Mouse (Mus musculus): ENCODE results near the gene Stard8.
"Not testable (repeated sequence)": the region's sequence is repeated elsewhere in the genome, so short reads cannot be mapped to it uniquely, and the experiment has no call there.

Gene Stard8

GRCm38 (mm10) chrX:99003046-99003445 lies at the start of gene Stard8:
Gene Stard8 (plus strand): TSS chrX:99003248.
- DNase-seq (ENCODE audit: low spot score): no peak

GRCm38 (mm10) chrX:98953941-98954340 lies 49.1 kb upstream of the Stard8 start:
- DNase-seq (ENCODE audit: low spot score): no peak

- DNase-seq (ENCODE audit: low spot score): no peak
Observed at GRCm38 (mm10) chrX:98958287-98958686, 44.8 kb upstream of the Stard8 start.

- no peak for DNase-seq (ENCODE audit: low spot score)
Observed at GRCm38 (mm10) chrX:98959050-98959449, 44.0 kb upstream of the Stard8 start.

GRCm38 (mm10) chrX:98963742-98964141 lies 39.3 kb upstream of the Stard8 start:
- DNase-seq (ENCODE audit: low spot score): no peak

GRCm38 (mm10) chrX:98964513-98964912 lies 38.5 kb upstream of the Stard8 start:
- DNase-seq (ENCODE audit: low spot score): no peak

GRCm38 (mm10) chrX:98986611-98987010 lies 16.4 kb upstream of the Stard8 start:
- DNase-seq (ENCODE audit: low spot score): not testable (repeated sequence)

GRCm38 (mm10) chrX:98989574-98989973 lies 13.5 kb upstream of the Stard8 start:
- no peak for DNase-seq (ENCODE audit: low spot score)

- no peak for DNase-seq (ENCODE audit: low spot score)
Observed at GRCm38 (mm10) chrX:99002065-99002464, 983 bp upstream of the Stard8 start.

- no peak for DNase-seq (ENCODE audit: low spot score)
Observed at GRCm38 (mm10) chrX:99010581-99010980, 7.5 kb downstream of the Stard8 start.

- DNase-seq (ENCODE audit: low spot score): no peak
Observed at GRCm38 (mm10) chrX:99011281-99011680, 8.2 kb downstream of the Stard8 start.

- no peak for DNase-seq (ENCODE audit: low spot score)
Observed at GRCm38 (mm10) chrX:99012486-99012885, 9.4 kb downstream of the Stard8 start.

GRCm38 (mm10) chrX:99015705-99016104 lies 12.7 kb downstream of the Stard8 start:
- no peak for DNase-seq (ENCODE audit: low spot score)

- DNase-seq (ENCODE audit: low spot score): no peak
Observed at GRCm38 (mm10) chrX:99016987-99017386, 13.9 kb downstream of the Stard8 start.

GRCm38 (mm10) chrX:99017874-99018273 lies 14.8 kb downstream of the Stard8 start:
- no peak for DNase-seq (ENCODE audit: low spot score)

GRCm38 (mm10) chrX:99019303-99019702 lies 16.3 kb downstream of the Stard8 start:
- no peak for DNase-seq (ENCODE audit: low spot score)

- DNase-seq (ENCODE audit: low spot score): no peak
Observed at GRCm38 (mm10) chrX:99020215-99020614, 17.2 kb downstream of the Stard8 start.

GRCm38 (mm10) chrX:99021593-99021992 lies 18.5 kb downstream of the Stard8 start:
- no peak for DNase-seq (ENCODE audit: low spot score)

GRCm38 (mm10) chrX:99023951-99024350 lies 20.9 kb downstream of the Stard8 start:
- DNase-seq (ENCODE audit: low spot score): no peak

GRCm38 (mm10) chrX:99035407-99035806 lies 32.4 kb downstream of the Stard8 start:
- DNase-seq (ENCODE audit: low spot score): no peak

GRCm38 (mm10) chrX:99042451-99042951 lies 39.5 kb downstream of the Stard8 start:
- peak; percentile 86 for DNase-seq (ENCODE audit: low spot score)

- DNase-seq (ENCODE audit: low spot score): no peak
Observed at GRCm38 (mm10) chrX:99043275-99043674, 40.2 kb downstream of the Stard8 start.

- no peak for DNase-seq (ENCODE audit: low spot score)
Observed at GRCm38 (mm10) chrX:99043739-99044138, 40.7 kb downstream of the Stard8 start.

GRCm38 (mm10) chrX:99045315-99045714 lies 42.3 kb downstream of the Stard8 start:
- no peak for DNase-seq (ENCODE audit: low spot score)
